Mouse (Mus musculus) heart, adult 2 months (tissue): ENCODE results near the gene Catsperd.

ENCODE experiments used
- CTCF ChIP-seq: fragments of 200-600 bp; IDR thresholded peaks from 2 replicates; pipeline ENCODE4 v1.8.1; 2022; ENCODE audit warnings: antibody characterized with exemption, mild to moderate bottlenecking, moderate library complexity
- EP300 ChIP-seq: fragments of 200-500 bp; IDR thresholded peaks from 2 replicates; pipeline ENCODE4 v1.6.1; 2011; ENCODE audit warnings: low read depth, low read length, control low read depth; ENCODE audit not compliant: insufficient read depth
- POLR2A ChIP-seq: fragments of 200-500 bp; IDR thresholded peaks from 2 replicates; pipeline ENCODE4 v1.6.1; 2011; ENCODE audit warnings: mild to moderate bottlenecking, low read depth, low read length, control low read depth; ENCODE audit not compliant: insufficient read depth

DNA sequence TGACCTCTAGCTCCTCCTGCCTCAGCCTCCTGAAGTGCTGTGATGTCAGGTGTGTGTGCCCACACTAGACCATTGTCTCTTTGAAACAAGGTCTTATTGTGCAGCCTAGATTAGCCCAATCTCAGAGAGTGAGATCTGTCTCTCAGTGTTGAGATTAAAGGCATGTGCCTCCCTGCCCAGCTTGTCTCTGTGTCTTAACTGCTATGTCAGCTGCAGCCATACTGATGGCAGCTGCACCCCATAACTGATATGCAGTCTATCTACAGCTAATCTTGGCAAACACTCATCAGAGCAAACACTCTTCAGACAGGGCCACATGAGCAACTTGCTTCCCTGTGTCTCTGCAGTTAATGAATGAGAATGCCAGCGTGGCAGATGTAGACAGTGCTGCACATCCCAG, 78.6 kb downstream of the Catsperd start:
- no peak for TF ChIP-seq CTCF
- TF ChIP-seq POLR2A = no peak
- TF ChIP-seq EP300 = no peak
